Mouse (Mus musculus) cerebellum, adult 2 months (tissue): Measurements from ENCODE around the gene Ltf.

Source experiments
- CTCF ChIP-seq: fragments of 200-500 bp; IDR thresholded peaks from 2 replicates; pipeline ENCODE4 v1.5.1; 2011; ENCODE audit warnings: low read depth, mild to moderate bottlenecking, control low read depth, low read length, moderate library complexity, borderline replicate concordance; ENCODE audit not compliant: insufficient read depth
- POLR2A ChIP-seq: fragments of 200-500 bp; IDR thresholded peaks from 2 replicates; pipeline ENCODE4 v1.6.1; 2011; ENCODE audit warnings: low read length, control low read depth, borderline replicate concordance; ENCODE audit not compliant: insufficient read depth

DNA sequence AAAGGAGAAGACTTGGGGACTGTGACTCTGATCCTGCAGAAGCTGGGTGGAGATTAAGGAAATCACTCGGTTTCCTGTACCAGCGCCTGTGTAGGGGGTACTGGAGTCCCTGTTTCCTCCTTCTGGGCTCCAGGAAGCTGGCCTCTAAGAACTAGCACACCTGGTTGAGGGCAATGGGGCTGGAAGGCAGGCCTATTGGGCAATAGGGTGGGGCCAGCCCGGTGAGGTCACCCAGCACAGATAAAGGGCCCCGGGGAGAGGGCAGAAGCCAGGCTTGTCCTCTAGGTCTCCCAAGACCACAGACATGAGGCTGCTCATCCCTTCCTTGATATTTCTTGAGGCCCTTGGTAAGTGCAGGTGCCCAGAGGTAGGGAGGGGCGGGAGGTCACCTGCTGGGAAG is at the start of gene Ltf:
- TF ChIP-seq CTCF (no peak), POLR2A (no peak)
